Mouse (Mus musculus) gastrocnemius, postnatal 14 days (tissue): ENCODE results near the gene Tulp3. TPM values are rescaled to one million over a fixed set of nuclear protein-coding genes. Genes with fewer than 3 reads are reported as not detected.
"Not testable (repeated sequence)": the region's sequence is repeated elsewhere in the genome, so short reads cannot be mapped to it uniquely, and the experiment has no call there.

Source experiments
- DNase-seq: peaks from one replicate; pipeline ENCODE4 v3.0.0; 2021; ENCODE audit warnings: mixed read lengths
- intact Hi-C: fragments of 180-260 bp; cut with DNase I; formaldehyde crosslinking; loops from one replicate; pipeline ENCODE4 v1.15.1; 2025; ENCODE audit warnings: low total_unique reads
- long read RNA-seq, 2 experiments: library from polyadenylated mRNA; stranded (forward); transcript quantifications; one replicate each; pipeline ENCODE4 v2.0.0; 2021
- total RNA-seq, 2 experiments: library from RNA; stranded (reverse); gene quantifications; 2 replicates each; pipeline ENCODE4 v1.2.3; 2021

The Tulp3 gene
- 10 to 100 TPM in 1 of 2 experiments, 1 to 10 TPM in 1; 6.6 to 10.2 TPM for total RNA-seq
- long read RNA-seq, experiment 1, partial matches to known transcripts = 0 of 1 reads
- long read RNA-seq, experiment 1, other reads (novel, unspliced or antisense) = 1 of 1 reads
- long read RNA-seq, experiment 2 = 0 reads

- intact Hi-C loops = no loop called here
- peak; percentile 99 for DNase-seq
Observed at GRCm38 (mm10) chr6:128355726-128356416, at the start of gene Tulp3. TSS of gene Tulp3 (minus strand) at chr6:128355851.

- intact Hi-C loops = no loop called here
- no peak for DNase-seq
Observed at GRCm38 (mm10) chr6:128404708-128405107, 49.1 kb upstream of the Tulp3 start.

GRCm38 (mm10) chr6:128399421-128400185 lies 44.0 kb upstream of the Tulp3 start:
- intact Hi-C loops = no loop called here
- DNase-seq = peak; percentile 36

DNA sequence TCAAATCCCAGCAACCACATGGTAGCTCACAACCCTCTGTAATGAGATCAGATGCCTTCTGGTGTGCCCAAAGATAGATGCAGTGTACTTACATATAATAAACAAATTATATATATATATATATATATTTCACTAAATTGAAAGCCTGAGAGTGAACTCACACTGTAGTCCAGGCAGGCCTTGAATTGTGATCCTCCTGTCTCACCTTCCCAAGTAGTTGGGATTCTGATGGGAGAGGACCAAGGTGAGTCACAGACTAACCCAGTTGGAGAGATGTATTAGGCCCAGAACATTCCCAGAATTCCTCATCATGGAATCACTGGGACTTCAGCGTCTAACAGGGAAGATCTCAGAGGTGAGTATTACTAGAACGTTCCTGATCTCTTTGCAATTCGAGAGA lies 43.3 kb upstream of the Tulp3 start, which contains the start of gene Nrip2:
Gene Nrip2, plus strand, starts transcription at position 301 of the 400 bp plus-strand sequence.
- no peak for DNase-seq
- intact Hi-C loops = no loop called here

DNA sequence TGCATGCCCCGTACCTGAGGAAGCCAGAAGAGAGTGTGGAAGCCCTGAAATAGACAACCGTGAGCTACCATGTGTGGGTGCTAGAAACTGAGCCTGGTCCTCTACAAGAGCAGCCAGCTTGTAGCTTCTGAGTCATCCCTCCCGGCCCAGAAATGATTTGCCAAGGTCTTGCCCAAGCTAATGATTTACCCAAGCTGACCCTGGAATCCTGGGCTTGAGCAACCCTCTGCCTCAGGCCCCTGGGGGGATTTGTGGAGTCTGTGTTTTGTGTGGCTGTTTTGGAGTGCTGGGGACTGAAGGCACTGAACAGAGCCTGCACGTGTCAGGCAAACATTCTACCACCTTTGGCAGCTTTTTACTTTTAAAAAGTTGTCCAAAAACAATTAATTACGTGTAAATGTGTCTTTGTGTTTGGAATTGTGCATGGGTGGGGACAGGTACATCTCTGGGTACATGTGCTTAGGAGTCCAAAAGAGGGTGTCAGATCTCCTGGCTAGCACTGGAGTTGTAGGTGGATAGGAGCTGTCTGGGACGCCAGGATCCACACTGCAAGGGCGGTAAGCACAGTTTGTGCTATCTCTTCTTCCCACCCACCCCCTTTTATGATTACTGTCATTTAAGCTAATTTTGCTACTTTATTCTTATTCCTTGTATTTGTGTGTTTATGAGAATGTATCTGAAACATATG lies 42.1 kb upstream of the Tulp3 start:
- DNase-seq = no peak
- intact Hi-C loops = no loop called here

- intact Hi-C loops = no loop called here
- DNase-seq = no peak
Observed at GRCm38 (mm10) chr6:128390683-128391082, 35.0 kb upstream of the Tulp3 start.

GRCm38 (mm10) chr6:128389185-128389584 lies 33.5 kb upstream of the Tulp3 start:
- intact Hi-C loops = no loop called here

GRCm38 (mm10) chr6:128385026-128385425 lies 29.4 kb upstream of the Tulp3 start:
- intact Hi-C loops = no loop called here
- DNase-seq = no peak

More at GRCm38 (mm10) chr6:128389185-128389584, 33.5 kb upstream of the Tulp3 start:
- DNase-seq = no peak

GRCm38 (mm10) chr6:128383752-128384151 lies 28.1 kb upstream of the Tulp3 start:
- intact Hi-C loops = no loop called here
- DNase-seq = no peak

GRCm38 (mm10) chr6:128381254-128381653 lies 25.6 kb upstream of the Tulp3 start:
- no peak for DNase-seq
- intact Hi-C loops = no loop called here

- DNase-seq, intact Hi-C loops: not testable (repeated sequence)
Observed at GRCm38 (mm10) chr6:128380594-128381167, 25.0 kb upstream of the Tulp3 start.

GRCm38 (mm10) chr6:128379636-128380035 lies 24.0 kb upstream of the Tulp3 start:
- DNase-seq = no peak
- intact Hi-C loops = no loop called here

DNA sequence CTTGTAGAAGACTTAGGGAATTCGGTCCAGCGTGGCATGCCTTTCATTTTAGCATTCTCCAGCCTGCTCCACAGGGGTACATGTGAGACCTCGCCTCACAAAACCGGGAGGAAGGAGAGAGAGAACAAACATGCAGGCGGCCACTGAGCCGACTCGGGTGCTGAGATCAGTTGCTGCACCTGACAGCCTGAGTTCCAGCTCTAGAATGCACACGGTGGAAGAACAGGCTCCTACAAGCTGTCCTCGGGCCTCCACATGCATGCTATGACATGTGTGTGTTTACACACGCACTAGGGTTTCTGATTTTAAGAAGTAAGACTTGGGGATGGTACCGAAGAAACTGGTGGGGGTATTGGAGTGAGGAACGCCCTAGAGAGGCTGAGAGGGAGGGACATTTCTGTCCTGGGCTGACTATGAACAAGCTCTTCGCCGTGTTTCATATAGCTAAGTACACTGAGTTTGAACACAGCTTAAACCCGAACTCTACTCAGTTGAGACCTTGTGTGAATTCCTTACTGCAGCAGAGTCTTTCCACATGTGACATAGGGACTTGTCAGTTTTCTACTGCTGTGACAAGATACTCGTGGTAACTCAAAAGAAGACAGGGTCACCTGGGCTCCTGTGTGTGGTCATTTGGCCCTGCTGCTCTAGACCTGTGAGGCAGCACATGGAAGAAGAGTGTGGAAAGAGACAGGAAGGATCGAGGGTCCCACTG lies 20.9 kb upstream of the Tulp3 start:
- DNase-seq = no peak
- intact Hi-C loops = no loop called here

GRCm38 (mm10) chr6:128375192-128375591 lies 19.5 kb upstream of the Tulp3 start, which contains the start of the genes Tex52 and Gm44596:
TSS of gene Tex52 (plus strand) at chr6:128375456.
TSS of gene Gm44596 (plus strand) at chr6:128375503.
- intact Hi-C loops = no loop called here
- peak; percentile 53 for DNase-seq

DNA sequence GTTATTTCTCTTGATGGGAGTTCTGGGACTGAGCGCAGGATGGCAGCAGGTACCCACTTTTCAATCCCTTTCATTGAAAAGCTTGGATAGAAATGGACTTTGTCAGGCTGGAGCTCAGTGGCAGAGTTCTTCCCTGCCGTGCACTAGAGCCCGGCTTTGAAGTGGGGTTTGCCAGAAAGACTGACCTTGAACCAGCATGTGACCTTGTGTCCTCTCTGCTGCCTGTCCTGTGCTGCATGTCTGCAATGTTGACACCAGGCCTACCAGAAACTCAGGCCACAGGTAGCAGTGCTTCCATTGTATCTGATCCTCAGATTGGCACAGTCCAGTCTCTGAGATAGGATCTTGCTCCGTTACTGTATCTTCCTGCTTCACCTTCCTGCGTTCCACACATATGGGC lies 14.4 kb upstream of the Tulp3 start:
- no peak for DNase-seq
- intact Hi-C loops = loop anchor here (5.0 kb wide), 1 partner anchor 42 kb away; no protein-coding TSS in a partner anchor

- DNase-seq = no peak
- intact Hi-C loops = no loop called here
Observed at GRCm38 (mm10) chr6:128366466-128366865, 10.8 kb upstream of the Tulp3 start.

- intact Hi-C loops = no loop called here
Observed at GRCm38 (mm10) chr6:128364721-128365120, 9.1 kb upstream of the Tulp3 start.

DNA sequence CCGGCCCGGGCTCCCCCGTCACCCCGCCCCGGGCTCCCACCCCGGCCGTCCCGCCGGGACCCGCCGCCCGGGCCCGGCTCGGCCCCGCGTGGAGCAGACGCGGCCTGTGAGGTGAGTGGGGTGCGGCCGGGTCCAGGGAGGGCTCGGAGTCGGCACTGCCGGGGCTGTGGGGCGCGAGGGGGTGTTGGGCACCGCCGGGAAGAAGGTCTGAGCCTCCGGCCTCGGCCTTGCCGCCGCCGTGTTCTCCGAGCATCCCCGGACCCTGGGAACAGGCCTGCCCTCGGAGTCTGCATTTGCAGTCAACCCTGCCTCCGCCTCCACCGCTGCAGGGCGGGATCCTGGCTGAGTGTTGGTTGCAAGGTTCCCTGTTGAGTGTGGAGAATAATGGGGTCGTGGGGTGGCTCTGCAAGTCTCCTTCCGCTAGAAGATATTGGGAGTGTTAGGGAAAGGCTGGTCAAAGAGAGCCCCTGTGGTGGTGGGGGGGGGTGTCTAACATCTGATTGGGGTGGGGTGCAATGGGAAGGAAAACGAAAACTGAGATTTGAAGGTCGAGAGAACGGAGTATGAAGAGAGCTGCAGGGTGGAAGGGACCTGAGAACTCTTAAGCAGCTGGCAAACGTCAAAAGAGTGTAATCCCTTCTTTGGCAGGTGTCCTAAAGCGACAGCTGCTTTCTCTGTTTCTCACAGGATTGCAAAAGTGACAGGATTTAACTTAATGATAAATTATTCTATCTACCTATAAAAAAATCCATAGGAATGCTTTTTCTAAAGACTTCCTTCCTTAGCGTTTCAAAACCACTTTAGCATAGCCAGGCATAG lies 7.6 kb upstream of the Tulp3 start:
- intact Hi-C loops = no loop called here
- DNase-seq = peak; percentile 32

More at GRCm38 (mm10) chr6:128364721-128365120, 9.1 kb upstream of the Tulp3 start:
- DNase-seq = no peak
